Mouse (Mus musculus): ENCODE measurements around the gene Slc4a1. TPM values are rescaled to one million over a fixed set of nuclear protein-coding genes. Genes with fewer than 3 reads are reported as not detected.

The Slc4a1 gene
- polyA plus RNA-seq, 1 experiment, result 0.35 TPM

DNA sequence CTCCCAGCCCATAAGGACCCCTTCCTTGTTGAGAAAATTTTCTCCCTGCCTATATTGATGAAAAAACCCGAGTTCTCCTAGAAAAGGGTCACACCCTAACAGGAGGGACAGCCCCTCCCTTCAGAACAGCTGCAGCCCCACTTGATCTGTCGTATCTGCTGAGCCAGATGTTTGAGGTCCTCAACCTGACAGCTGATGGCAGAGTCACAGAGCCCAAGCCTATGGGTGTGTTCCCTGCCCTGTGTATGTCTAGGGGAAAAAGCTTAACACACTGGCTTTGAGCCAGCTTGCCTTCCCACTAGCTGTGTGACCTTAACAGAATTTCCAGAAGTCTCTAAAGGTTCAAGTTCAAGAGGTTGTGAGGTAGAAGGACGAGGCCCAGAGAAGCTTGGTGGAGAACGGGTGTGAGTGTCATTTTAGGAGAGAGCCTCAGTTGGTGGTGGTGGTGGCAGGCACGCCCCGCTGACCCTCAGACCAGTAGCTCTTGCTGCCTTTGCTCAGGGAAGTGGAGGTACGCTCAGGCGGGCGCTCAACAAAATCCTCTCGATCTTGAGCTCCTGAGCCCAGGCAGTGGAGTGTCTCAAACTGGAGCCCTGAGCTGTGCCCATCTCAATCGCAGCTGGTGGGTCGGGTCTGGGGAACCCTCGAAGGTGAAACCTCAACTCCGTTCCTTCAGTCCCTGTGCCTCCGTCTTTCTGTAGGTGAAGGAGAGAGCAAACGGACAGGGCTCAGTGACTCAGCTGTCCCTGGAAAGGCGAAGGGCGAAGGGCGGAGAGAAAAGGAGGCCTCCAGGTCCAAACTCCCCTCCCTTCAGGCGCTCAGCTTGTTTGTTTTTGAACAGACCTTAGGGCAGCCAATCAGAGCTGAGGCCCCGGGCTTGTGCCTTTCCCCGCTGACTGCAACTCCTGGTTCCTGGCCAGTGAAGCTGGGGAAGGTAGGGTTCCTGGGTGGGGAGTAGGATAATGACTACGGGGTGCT lies 9.5 kb upstream of the Slc4a1 start:
- DNase-seq (ENCODE audit: low read depth), result no peak

DNA sequence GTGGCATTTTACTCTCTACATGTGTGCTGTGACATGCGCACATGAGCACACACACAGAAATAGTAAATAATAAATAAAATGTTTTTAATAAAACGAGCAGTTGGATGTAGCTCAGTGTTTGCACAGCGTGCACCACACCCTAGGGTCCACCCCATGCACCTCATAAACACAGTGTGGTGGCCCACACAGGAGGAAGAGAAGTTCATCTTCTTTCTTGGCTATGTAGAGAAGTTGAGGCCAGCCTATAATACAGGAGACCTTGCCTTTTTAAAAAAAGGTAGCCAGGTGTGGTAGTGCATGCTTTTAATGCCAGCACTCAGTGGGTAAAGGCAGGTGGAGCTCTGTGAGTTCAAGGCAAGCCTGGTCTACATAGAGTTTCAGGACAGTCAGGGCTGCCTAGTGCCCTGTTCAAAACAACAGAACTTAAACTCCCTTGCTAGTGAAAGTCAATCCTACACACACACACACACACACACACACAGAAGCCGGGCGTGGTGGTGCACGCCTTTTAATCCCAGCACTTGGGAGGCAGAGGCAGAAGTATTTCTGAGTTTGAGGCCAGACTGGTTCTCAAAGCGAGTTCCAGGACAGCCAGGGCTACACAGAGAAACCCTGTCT lies 8.2 kb upstream of the Slc4a1 start:
- DNase-seq (ENCODE audit: low read depth), result no peak

DNA sequence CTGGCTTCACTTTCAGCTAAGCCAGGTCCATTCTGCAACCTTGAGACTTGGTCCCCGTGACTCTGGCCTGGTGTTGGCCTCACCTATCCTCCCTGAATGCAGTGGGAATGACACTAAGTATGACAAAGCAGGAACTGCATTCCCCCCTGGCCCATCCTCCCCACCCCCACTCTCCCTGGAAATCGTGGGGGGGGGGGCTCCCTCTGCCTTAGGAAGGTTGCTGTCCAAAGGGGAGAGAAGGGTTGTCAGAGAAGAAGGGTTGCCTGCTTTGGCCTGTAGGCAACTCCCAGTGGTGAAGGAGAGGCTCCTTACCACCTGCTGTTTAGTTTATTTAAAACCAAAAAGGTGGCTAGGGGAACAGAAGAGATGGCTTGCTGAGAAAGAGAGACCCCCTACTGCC lies 7.6 kb upstream of the Slc4a1 start:
- no peak for DNase-seq (ENCODE audit: low read depth)

DNA sequence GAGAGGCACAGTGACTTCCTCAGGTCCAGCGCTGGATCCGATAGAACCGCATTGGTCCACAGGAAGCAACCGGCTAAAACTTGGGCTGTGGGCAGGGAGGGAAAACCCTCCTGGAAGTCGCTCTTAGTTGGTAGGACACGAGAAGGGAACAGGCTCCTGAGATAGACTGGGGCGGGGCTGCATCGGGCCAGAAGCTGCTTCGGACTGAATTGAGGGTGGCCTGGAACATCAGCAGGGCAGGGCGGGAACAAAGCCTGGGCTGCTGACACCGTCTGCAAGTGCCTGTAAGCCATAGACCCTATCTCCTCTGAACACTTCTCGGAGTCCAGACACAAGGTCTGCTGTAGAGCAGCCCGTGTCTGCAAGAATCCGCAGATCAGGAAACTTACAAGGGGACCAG lies 6.9 kb upstream of the Slc4a1 start:
- no peak for DNase-seq (ENCODE audit: low read depth)

DNA sequence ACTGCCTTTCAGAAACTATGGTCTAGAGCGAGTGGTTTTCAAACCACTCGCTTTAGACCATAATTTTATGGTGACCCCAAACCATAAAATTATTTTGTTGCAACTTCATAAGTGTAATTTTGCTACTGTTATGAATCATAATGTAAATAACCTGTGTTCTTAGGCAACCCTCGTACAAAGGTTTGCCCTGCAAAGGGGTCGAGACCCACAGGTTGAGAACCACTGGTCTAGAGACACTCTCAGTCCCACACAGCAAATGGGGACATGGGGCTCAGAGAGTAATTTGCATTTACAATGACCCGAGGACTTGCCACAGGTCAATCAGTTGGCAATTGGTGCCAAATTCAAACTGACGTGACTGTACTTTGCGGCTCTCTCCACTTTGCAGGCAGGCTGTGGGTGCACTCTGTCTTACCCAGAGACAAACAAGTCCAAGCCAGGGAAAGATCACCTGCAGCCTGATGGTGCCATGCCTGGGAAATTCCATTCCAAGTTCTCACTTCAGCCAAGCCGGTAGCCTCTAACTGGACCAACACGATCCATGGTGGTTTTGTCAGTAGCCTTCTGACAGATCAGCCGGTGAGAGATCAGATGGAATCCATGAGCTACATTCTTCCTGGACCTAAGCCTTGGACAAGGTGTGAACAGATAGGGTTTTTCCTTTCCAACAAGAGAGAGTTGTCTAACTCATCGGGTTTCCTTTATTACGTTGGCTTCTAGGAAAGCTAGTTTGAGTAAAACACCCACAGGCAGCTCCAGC lies 6.1 kb upstream of the Slc4a1 start:
- no peak for DNase-seq (ENCODE audit: low read depth)

DNA sequence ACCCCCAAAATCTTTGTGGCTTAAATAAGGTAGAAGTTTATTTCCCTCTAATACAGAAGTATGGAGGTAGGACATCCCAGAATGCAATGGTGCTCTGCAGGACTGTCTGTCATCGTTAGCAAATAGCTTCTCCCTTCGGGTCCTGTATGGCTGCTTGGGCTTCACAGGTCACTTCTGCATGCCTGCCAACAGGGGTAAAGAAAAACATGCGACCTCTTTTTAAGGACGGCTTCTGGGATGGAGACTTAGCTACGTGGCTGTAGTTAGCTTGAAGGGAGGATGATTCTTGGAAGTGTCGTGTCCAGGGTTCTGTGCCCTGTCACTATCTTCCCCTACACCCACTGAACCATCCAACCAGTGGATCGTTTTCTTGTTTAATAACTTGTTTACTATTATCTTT lies 4.3 kb upstream of the Slc4a1 start:
- DNase-seq (ENCODE audit: low read depth), result no peak

DNA sequence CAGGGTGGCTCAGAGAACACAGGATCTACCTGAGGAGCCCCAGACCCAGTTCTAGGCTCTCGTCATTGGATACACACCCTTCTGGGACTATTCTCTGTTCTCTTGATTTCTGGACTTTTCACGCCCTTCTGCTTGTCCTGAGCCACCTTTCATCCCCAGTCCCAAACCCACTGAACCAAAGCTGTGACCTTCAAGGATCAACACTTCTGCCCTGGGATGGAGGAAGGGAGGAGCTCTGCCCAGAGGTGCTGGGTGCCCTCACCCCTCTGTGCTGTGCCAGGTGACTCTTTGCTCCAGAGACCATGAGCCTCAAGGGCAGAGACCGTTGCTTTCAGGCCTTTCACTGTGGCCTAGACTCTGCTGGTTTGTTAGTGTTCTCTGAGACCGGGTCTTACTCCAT lies 3.3 kb upstream of the Slc4a1 start:
- no peak for DNase-seq (ENCODE audit: low read depth)

DNA sequence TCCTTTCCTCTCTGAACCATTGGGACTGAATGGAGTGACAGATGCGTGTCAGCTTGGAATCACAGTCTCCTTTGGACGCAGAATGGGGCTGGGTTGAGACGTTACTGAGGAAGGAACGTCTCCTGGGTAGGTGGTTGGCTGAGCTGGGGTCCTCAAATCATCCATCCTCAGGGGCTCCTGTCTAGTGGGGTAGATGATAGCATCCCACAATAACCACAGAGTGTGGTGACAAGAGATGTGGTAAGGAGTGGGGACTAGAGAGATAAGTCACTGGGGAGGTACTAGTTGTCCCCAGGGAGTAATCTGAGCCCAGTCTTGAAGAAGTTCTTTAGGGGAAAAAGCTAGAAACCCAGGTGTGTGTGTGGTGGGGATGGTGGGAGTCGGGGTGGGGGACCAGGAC lies 2.3 kb upstream of the Slc4a1 start:
- no peak for DNase-seq (ENCODE audit: low read depth)

DNA sequence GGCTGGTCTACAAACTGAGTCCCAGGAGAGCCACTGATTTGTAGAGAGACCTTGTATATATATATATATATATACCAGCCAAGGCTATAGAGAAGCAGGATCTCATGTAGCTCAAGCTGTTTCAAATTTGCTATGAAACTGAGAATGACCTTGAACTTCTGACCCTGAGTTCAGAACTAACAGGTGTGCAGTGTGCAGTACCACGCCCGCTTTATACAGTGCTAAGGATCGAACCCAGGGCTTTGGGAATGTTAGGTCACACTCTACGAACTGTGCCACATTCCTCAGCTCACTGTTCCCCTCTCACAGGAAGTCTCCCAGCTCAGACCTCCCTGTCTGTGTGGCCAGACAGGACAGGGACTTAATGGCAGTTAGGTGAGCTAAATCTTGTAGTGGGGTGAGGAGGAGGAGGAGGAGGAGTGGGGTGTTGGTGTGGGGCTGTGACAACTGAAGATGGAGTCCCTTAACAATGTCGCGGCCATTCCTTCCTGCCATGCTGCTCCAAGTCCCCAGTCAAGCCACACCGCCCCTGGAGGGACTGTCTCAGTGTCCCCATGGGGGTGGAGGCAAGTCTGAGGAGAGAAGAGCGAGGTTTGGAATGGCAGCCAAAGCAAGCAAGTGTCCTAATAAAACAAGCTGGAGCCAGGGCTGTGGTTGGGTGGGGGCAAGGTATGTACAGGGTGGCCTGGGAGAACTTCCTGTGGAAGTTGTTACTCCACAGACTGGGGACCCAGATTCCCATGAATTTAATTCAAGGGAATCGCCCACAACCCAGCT lies 1.7 kb upstream of the Slc4a1 start:
- no peak for DNase-seq (ENCODE audit: low read depth)

DNA sequence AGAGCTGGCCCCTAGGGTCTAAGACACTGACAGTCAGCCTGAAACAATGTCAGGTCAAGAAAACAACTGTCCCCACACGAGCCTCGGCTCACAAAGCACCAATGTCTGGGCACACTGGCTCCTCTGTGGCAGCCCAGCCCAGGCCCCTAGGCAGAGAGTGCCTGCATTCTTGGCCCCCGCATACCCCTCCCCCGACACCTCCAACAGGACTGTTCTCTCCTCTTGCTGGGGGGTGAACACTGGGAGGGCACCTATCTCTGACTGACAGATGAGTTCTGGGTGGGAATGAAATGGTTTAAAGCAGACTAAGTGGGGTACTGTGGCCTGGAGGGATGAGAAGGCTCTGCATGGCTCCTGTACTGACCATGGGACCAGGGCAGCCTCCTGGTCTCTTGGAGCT lies 304 bp downstream of the Slc4a1 start:
- no peak for DNase-seq (ENCODE audit: low read depth)

DNA sequence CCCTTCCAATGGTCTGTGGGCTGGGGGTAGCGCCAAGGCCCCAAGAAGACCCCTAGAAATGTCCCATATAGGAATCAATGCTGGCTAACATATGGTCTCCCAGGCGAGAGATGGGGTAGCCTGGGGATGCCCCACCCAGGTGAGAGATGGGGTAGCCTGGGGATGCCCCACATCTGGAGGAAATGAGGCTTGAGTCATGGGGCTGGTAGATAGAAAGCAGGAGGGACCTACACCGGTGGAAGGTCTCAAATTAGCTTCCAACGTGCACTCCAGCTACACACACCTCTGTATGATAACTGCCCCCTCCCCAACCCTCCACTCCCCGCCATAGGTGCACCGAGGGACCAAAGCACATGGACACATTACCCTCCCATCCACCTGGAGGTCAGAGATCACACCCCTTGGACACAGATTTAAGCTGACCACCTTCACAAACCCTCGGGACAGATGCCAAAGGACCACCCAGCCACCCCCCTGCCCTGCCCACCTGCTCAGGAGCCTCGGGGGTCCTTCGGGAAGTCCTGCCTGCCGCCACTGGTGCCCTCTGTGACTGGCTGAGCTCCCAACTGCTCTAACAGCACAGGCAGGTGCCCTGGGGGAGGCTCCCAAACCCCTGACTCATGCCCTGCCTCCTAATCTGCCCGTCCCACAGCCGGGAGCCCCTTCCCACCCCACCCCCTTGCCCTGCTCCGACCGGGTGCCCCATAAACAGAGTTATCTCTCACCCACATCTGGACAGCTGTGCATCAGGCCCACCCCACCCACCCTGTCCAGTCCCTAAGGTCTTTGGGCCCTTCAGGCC lies 1.2 kb downstream of the Slc4a1 start:
- DNase-seq (ENCODE audit: low read depth), result no peak

DNA sequence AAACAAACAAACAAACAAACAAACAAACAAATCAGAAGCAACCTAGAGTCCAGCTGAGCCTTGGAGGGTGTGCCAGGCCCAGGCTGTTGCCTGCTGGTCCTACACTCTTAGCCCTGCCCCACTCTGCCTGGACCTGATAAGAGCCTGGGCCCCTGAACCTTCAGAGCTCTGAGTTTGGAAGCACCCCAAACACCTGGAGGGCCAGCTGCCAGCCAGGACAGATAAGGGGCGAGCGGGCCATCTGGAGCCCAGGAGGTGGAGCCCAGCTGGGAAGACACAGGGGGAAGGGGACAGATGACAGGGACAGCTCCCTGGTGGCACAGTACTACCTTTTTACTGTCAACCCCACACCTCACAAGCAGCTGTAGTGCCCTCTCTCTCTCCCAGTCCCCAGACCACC lies 2.4 kb downstream of the Slc4a1 start:
- DNase-seq (ENCODE audit: low read depth), result no peak

DNA sequence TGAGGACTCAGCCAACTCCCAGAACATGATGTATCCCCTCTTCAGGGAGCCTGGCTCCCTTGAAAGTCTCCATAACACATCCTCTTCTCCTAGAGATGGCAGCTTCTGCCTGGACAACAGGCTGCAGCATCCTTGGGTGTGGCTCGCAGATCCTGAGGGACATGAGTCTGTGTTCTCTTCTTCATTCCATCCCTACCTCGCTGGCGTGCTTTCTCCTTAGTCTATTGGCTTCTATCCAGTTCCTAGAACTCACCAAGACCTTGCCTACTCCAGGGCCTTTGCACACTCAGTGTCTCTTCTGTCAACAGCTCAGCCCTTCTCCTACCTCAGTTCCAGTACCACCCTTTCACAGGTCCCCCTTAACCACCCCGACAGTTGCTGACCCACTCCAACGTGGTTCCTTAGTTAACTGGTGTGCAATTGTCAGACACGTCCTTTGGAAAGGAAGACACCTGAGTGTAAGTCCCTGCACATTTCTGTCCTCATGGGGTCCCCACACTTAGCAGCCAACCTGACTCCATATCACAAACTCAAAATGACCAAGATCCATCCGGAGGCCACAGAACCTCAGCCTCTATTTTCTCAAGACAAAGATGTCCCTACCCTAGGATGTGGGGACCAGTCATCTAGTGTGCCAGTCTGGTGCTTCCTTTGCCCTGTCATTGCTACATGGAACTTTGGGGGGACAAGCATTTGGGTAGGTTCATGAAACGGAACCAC lies 4.1 kb downstream of the Slc4a1 start:
- DNase-seq (ENCODE audit: low read depth), result no peak

DNA sequence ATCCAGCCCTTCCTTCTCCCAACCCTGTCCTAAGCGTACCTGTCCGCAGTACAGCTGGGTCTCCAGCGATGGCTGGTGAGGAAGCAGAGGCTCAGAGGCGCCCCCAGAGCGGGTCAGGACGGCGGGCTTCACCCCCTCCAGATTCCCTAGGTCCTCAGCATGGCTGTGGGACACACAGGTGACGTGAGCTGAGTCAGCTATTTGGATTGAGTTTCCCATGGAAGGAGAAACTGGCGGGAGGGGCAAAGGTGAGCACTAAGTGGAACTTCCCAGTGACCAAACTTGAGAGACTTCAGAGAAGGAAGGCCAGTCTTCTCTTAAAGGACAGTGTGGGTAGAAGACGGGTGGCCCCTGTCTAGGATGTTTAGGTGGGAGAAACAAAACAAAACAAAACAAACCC lies 7.6 kb downstream of the Slc4a1 start:
- no peak for DNase-seq (ENCODE audit: low read depth)

DNA sequence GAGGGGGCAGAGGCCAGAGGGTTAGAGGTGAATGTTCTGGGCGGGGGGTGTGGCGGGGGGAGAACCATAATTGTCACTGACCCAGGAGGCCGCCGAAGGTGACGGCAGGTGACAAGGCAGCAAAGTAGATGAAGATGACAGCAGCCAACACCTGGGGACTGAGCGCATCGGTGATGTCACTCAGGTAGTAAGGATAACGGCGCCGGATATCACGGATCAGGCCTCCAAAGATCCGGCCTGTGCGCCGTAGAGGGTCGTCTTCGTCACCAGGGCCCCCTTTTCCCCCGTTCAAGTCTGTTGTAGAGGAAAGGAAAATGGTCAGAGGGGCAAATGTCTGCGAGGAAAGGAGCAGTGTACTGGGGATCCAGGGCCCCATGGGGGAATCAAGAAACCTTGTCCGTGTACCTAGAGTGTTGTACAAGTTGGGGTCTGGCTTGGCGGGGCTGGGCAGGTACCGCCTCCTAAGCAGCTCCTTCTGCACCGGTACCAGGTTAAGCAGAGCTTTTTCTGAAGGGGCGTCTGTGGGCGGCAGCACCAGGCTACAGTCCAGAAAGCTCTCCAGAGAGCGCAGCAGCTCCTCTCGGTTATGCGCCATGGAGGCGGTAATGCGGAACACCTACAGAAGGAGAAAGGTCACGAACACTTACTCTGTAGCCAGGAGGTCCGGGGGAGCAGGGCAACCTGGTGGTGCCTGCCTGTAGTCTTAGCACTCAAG lies 9.2 kb downstream of the Slc4a1 start:
- DNase-seq (ENCODE audit: low read depth), result no peak

DNA sequence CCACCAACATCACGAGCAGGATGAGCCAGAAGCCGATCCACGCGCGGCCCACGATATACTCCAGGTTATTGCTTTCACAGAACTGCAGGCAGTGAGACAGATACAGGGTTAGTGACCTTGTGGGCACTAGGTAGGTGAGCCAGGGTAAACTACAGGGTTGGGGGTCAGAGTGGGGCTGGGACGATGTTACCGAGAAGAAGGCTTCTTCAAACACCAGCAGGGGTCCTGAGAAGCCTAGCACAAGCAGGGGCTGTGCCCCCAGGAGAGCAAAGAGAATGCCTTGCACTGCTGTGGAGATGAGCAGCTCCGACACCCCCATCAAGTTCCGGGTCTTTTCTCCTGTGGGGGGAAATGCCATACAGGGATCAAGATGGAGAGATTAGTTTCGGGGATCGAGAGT lies 9.8 kb downstream of the Slc4a1 start:
- no peak for DNase-seq (ENCODE audit: low read depth)

DNA sequence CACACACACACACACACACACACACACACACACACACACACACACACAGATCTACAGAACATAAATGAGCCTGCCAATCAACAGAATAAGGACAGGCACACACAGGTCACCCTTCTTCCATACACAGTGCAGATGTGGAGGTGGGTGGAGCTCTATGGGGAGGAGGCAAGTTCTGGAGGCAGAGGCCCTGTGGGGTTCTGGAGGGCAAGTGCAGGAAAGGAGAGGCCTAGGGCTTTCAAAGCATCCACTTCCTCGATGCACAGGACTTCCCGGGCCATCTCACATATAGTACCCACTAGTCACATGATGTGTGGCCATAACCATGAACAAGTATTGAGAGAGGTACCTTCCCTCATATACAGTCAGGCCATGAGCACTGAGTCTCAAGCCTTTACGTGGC lies 10.5 kb downstream of the Slc4a1 start:
- no peak for DNase-seq (ENCODE audit: low read depth)

DNA sequence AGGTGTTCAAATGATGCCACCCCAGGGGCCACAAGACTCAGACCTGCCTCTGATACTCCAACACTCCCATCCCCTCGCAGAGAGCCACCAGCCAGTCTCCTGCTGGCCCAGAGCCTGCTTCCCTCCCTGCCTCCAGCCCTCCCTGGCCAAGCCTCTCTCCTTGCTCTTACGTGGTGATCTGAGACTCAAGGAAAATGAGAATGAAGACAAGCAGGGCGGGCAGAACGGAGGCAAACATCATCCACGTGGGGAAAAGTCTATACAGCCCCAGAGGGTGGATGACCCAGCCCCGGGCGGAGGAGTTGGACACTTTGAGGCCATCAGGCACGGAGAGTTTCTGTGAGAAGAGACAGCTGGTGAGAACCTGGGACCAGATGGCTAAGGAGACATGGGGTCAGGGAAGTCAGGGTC lies 13.0 kb downstream of the Slc4a1 start:
- DNase-seq (ENCODE audit: low read depth), result no peak

DNA sequence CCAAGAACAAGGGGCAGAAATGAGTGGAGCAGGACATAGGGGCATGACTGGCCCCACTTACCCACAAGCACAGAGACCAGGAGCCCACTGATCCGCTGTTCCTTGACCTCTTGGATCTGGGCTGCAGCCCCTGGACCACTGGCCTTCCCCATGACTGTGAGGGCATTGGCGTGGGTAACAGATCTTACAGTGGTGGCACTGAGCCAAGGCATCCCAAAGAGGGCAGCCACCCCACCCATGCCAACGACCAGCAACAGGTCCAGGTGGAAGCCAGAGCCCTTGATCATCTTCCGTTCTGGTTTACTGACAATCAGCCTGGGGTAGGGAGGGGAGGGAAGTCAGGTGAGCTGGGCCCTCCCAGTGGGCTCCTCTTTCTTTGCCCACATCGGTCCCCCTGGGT lies 13.6 kb downstream of the Slc4a1 start:
- DNase-seq (ENCODE audit: low read depth), result no peak
